Mouse (Mus musculus) kidney, postnatal 10 days (tissue): Measurements from ENCODE around the gene Tpsg1.

Source experiments
- DNase-seq: peaks from one replicate; pipeline ENCODE4 v3.0.0; 2021; ENCODE audit warnings: mixed read lengths

Tpsg1 gene

DNA sequence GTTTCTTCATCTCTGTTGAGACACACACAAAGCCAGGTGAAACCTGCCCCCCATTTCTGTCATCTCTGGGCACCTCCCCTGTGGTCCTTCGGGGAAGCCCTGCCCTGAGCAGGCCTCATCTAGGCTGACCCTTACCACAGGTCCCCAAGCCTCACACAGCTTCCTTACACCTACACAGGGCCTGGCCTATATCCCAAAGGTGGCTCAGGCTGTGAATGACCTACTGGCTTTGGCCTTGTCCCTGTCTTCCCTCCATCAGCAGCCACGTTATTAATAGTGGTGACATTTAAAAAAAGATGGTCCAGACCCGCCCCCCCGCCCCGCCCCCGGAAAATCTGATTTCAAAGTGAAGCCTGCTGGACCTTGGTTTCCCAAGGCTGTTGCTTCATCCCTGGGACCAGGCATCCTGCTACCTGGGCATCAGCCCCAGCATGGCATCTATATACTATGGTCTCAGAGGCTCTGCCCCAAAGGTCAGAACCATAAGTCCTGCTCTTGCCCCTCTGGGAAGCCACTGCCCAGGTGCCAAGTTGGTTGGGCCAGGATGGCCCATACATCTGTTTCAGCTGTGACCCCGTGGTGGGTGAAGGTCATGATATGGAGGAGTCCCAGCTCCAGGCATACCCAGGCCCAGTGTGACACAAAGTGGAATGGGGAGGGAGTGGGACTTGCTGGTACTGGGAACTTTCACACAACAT lies 39.4 kb downstream of the Tpsg1 start:
- DNase-seq: no peak

GRCm38 (mm10) chr17:25409621-25410020 lies 40.5 kb downstream of the Tpsg1 start:
- DNase-seq: no peak

GRCm38 (mm10) chr17:25410180-25410579 lies 41.1 kb downstream of the Tpsg1 start:
- no peak for DNase-seq

GRCm38 (mm10) chr17:25410786-25411185 lies 41.7 kb downstream of the Tpsg1 start:
- no peak for DNase-seq

DNA sequence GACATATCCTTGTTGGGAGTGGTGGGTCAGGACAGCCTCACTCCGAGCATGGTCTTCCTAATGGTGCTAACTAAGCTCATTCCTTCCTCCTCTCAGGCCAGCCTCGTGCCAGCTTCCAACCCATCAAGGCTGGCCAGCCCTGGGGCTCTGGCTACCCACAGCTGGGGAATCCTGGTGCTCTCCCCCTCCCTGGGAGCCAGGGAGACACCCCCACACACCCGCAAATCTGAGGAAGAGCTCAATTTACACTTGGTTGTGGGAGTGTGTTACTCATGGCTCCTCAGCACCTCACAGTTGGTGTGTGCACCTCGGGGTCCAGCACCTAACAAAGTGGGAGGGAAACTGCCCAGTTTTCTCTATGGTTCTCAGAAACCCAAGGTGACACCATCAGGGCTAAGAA lies 42.2 kb downstream of the Tpsg1 start:
- DNase-seq: no peak

- peak; percentile 53 for DNase-seq
Measured at GRCm38 (mm10) chr17:25414209-25414608, 45.1 kb downstream of the Tpsg1 start.

GRCm38 (mm10) chr17:25414917-25415316 lies 45.8 kb downstream of the Tpsg1 start:
- DNase-seq: no peak

GRCm38 (mm10) chr17:25415421-25415913 lies 46.4 kb downstream of the Tpsg1 start:
- no peak for DNase-seq

DNA sequence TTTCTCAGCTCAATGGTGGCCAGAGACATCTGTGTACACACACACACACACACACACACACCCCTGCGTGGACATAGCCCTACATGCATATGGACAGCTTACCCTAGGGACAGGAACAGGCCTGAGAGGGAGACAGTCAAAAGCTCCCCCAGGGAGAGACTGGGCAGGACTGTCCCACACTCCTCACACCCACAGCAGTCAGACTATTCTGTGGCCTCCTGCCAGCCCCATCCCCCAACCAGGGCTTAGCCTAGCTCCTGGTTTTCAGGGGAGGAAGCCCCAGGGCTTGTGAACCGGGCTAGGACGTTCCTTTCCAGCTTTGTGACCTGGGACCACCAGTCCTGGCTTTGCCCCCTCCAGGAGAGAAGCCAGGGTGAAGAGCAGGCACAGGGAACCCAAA lies 47.1 kb downstream of the Tpsg1 start:
- peak; percentile 43 for DNase-seq

DNA sequence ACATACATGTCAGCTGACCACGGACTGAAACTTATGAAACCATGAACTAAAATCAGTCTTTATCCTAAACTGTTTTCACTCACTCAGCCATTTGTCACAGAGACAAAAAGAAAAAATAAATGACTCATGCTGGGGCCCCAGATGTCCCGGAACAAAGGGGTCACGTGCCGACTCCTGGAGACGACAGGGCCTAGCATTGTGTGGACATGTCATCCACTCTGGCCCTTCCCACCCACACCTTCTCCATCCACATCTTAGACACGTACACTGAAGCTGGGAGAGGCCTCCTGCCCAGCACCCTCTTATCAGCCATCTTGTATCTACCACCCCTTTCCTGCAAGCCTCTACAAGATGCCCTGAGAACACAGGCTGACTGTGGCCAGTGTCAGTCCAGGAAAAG lies 48.9 kb downstream of the Tpsg1 start:
- no peak for DNase-seq

GRCm38 (mm10) chr17:25418926-25419325 lies 49.9 kb downstream of the Tpsg1 start:
- DNase-seq: no peak

- DNase-seq: no peak
Measured at GRCm38 (mm10) chr17:25420998-25421397, 51.9 kb downstream of the Tpsg1 start.
